Mouse (Mus musculus) B cell, adult 2 months (primary cell): ENCODE results near the gene Fam213b.

ENCODE experiments used
- DNase-seq, 2 experiments: peaks; one replicate each; pipeline ENCODE4 v3.0.0; 2022

The Fam213b gene

GRCm38 (mm10) chr4:154877864-154878548, 20.9 kb downstream of the Fam213b start:
- peak; percentile 95 for DNase-seq

DNA sequence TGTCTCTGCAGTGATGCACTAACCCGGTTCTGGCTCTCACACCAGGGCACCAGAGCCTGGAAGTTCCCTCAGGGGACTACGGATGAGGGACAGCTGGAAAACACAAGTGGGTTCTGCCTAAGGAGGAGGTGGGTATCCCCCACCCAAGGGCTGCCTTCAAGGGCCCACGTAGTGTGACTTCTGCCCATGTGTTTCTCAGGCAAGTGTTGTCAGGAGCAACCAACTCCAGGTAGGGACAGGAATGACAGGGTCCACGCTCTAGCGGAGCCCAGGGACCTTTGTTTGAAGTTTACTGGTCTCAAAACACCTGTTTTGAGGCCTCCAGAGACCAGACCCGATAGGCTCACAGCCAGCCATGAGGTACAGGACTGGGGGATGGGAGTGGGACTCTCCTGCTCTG, 25.7 kb downstream of the Fam213b start:
- no peak for DNase-seq

- no peak for DNase-seq
These were observed 27.1 kb downstream of the Fam213b start for GRCm38 (mm10) chr4:154871757-154872251.

DNA sequence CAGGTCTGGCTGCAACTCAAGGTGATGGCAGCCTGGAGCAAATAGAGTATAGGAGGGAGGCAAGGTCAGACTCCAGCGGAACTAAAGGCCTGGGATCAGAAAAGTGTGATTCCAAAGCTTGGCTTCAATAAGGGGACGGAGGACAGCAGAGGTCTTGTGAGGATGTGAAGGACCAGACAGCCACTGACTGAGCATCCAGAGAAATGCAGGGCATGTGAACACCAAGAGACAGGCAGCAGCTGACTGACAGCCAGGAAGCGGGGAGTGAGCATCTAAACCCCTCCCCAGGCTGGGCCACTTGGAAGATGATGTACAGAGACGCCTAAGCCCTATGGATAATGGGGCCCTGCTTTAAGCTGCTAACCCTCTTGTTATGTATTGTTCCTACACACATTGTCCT, 28.2 kb downstream of the Fam213b start:
- DNase-seq: no peak

- DNase-seq: no peak
These were observed 29.5 kb downstream of the Fam213b start, which contains the start of gene Mmel1 for GRCm38 (mm10) chr4:154869440-154869839. Mmel1 (plus strand) TSS chr4:154869585.

DNA sequence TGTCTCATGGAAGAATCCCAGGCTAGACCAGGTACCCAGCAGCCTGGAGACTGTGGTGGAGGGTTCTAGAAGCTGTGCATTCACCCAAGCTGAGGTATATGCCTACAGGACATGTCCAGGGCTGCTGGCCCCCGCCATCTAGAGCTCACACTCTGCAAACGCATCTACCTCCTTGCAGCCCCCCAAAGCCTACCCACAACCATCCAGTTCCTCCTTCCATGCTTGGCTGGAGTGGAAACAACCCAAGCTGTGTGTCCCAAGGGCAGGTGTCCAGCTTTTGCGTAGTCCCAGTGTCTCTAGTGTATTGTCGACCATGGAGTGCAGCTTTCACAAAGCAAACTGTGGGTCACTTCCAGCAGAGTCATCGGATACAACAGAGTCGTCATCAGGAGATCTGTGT, 31.7 kb downstream of the Fam213b start:
- DNase-seq: no peak

DNA sequence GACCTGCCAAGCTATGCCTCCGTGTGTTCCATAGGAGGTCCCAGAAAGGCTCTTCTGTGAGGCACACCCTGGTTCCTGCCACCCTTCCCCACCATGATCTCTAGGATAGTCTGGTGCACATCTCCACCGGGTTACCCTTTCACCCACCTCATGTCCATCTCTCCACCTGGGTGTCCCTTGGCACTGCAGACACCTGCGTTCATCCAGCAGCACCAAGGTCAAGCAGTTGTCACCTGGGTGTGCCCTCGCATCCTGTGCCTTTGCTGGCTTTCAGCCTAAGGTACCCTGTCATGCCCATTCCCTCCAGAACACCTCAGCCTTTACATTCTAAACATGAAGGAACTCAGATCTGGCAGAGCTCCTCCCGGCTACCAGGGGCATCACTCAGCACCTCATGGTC, 32.5 kb downstream of the Fam213b start:
- DNase-seq: no peak

- no peak for DNase-seq
These were observed 33.8 kb downstream of the Fam213b start for GRCm38 (mm10) chr4:154864961-154865760.

- peak; percentile 86 to 88 for DNase-seq
These were observed 34.6 kb downstream of the Fam213b start for GRCm38 (mm10) chr4:154864271-154864771.

- no peak for DNase-seq
These were observed 35.4 kb downstream of the Fam213b start for GRCm38 (mm10) chr4:154863436-154863935.

- DNase-seq: no peak
These were observed 37.0 kb downstream of the Fam213b start for GRCm38 (mm10) chr4:154861967-154862366.

DNA sequence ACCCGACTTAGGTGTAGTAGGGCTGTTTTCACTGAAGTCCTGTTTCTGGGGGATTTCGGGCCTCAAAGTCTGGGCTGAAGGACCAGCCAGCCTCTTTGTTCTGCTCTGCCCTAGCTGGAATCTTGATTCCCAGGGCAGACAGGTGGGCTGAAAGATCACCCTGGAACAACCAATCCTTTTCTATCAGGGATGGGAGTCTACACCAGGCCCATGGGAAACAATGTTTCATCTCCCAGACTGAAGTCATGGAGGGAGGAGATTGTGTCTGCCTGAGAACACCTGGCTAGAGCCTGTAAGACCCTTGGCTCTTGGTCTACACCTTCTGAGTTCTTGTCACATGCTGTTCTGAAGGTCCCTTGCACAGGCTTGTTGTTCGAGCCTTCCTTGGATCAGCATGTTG, 40.3 kb downstream of the Fam213b start:
- no peak for DNase-seq

- DNase-seq: no peak
These were observed 41.3 kb downstream of the Fam213b start for GRCm38 (mm10) chr4:154857366-154858240.

- DNase-seq: no peak
These were observed 42.1 kb downstream of the Fam213b start for GRCm38 (mm10) chr4:154856882-154857281.

- no peak for DNase-seq
These were observed 42.5 kb downstream of the Fam213b start for GRCm38 (mm10) chr4:154856480-154856837.

- DNase-seq: peak; percentile 40 to 43
These were observed 43.0 kb downstream of the Fam213b start for GRCm38 (mm10) chr4:154855721-154856479.

GRCm38 (mm10) chr4:154854676-154855345, 44.1 kb downstream of the Fam213b start:
- peak in 1 of 2 experiments; percentile 27 for DNase-seq

DNA sequence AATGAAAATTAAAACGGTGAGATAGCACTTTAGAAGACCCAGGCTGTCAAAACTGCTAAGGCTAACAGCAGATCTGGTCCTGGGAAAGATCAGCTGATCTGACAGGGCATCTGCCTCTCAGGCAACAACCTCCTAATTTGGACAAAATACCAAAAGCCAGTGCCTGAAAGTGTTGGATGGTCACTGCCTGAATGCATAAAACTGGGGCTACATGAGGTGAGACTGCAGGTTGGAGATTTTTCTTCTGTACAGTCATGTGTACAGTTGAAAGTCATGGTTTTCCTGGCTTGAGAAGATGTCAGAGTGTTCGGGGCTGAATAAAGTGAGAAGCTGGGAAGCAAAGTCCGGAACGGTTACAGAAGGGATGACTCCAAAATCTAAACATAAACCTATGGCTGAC, 45.1 kb downstream of the Fam213b start:
- no peak for DNase-seq

GRCm38 (mm10) chr4:154852696-154853095, 46.2 kb downstream of the Fam213b start:
- no peak for DNase-seq
